Mouse (Mus musculus): ENCODE measurements around the gene Dennd4a. TPM values are rescaled to one million over a fixed set of nuclear protein-coding genes. Genes with fewer than 3 reads are reported as not detected.
"Not testable (repeated sequence)": the region's sequence is repeated elsewhere in the genome, so short reads cannot be mapped to it uniquely, and the experiment has no call there.

The Dennd4a gene
- polyA plus RNA-seq, 1 experiment from 2014 or later, result 9.2 TPM

- H3K4me1 ChIP-seq (ENCODE audit: control insufficient read depth, insufficient read depth, low read depth, low read length); H3K27me3 ChIP-seq (replicated peaks; ENCODE audit: control insufficient read depth, insufficient read depth, low read length); ATAC-seq; H3K36me3 ChIP-seq (ENCODE audit: control insufficient read depth, insufficient read depth, low read length); H3K9ac ChIP-seq (ENCODE audit: low read depth, low read length); H3K4me3 ChIP-seq (ENCODE audit: low read length); H3K9me3 ChIP-seq (ENCODE audit: control insufficient read depth, low read length); H3K27ac ChIP-seq (ENCODE audit: low read depth, low read length); H3K4me2 ChIP-seq (ENCODE audit: low read length): not testable (repeated sequence)
- 94% methylated on average over 4 of the region's 4 CpGs for WGBS
These were observed 8.5 kb downstream of the Dennd4a start for GRCm38 (mm10) chr9:64819686-64820085.

DNA sequence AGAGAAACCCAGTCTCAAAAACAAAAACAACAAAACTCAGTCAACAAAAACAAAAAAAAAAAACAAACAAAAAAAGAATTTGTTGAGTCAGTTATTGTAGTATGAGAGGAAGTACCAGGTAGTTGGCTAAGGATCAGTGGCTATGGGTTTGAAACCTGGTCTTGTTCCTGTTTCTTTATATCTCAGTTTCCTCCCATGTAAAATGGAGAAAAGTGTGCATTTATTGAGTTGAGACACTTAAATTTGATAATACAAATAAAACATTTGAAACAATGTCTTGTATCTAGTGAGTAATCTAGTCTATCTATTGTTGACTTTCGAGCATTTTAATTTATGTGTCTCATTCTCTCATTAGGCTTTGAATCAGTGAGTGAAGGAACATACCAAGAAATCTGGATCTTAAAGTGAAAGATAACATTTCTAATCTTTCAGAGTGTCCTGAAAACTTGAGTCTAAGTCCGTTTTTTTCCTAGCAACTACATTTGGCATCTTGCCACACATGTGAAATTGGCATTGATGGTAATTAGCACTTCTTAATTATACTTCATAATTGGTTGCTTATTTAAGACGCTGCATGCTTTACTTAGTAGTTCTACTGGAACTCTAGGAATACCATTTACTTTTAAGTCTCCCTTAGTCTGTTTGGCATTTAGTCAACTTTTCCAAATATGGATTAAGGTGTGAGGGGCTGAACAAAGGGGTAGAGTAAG is 9.1 kb downstream of the Dennd4a start:
- Histone ChIP-seq H3K36me3 (ENCODE audit: control insufficient read depth, insufficient read depth, low read length) (no peaks in the 10 kb centered on the region), H3K4me1 (ENCODE audit: control insufficient read depth, insufficient read depth, low read depth, low read length) (no peaks in the 10 kb centered on the region), H3K9ac (ENCODE audit: low read depth, low read length) (no peak overlapping the region), H3K27ac (ENCODE audit: low read depth, low read length) (no peak overlapping the region), H3K4me2 (ENCODE audit: low read length) (no peak overlapping the region), H3K27me3 (replicated peaks; ENCODE audit: control insufficient read depth, insufficient read depth, low read length) (no peaks in the 10 kb centered on the region), H3K4me3 (ENCODE audit: low read length) (no peak overlapping the region), H3K9me3 (ENCODE audit: control insufficient read depth, low read length) (no peaks in the 10 kb centered on the region)
- WGBS, result 63% methylated on average over 3 of the region's 3 CpGs
- no peak for ATAC-seq

- Histone ChIP-seq H3K4me3 (ENCODE audit: low read length) (no peak overlapping the region), H3K9ac (ENCODE audit: low read depth, low read length) (no peak overlapping the region)
These were observed 11.1 kb downstream of the Dennd4a start for GRCm38 (mm10) chr9:64822235-64822634.

DNA sequence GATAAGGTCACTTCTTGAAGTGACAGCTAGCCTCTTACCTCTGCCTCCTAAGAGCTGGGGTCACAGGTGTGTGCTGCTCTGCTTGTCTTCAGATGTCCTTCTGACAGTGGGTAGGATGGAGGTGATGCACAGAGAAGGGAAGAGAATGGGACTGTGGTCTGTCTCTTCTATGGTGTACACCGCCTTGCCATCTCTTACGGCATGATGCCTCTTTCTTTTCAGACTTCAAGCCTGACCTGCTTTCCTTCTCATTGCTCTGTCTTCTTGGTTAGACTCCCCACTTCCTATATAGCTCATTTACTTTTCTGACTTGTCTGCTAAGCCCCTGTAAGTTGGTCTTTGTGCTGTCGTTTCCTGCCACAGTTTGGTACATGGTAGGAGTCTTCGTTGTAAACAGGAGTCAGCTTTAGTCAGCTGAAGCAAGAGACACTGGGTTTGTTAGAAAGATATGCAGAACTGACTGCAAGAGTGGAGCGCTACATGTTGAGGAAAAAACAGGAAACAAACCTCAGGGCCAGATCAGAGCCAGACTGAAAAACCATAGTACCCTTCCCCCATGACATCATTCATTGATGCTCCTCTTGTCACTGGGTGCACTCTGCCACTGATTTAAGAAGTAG is 13.4 kb downstream of the Dennd4a start:
- Histone ChIP-seq H3K27me3 (replicated peaks; ENCODE audit: control insufficient read depth, insufficient read depth, low read length) (no peaks in the 10 kb centered on the region), H3K36me3 (ENCODE audit: control insufficient read depth, insufficient read depth, low read length) (no peaks in the 10 kb centered on the region), H3K4me2 (ENCODE audit: low read length) (no peak overlapping the region), H3K4me3 (ENCODE audit: low read length) (no peak overlapping the region), H3K27ac (ENCODE audit: low read depth, low read length) (no peak overlapping the region), H3K9ac (ENCODE audit: low read depth, low read length) (no peak overlapping the region), H3K4me1 (ENCODE audit: control insufficient read depth, insufficient read depth, low read depth, low read length) (no peaks in the 10 kb centered on the region), H3K9me3 (ENCODE audit: control insufficient read depth, low read length) (no peaks in the 10 kb centered on the region)
- ATAC-seq, result no peak
- WGBS, result 86% methylated on average over 5 of the region's 5 CpGs

More at GRCm38 (mm10) chr9:64822235-64822634, 11.1 kb downstream of the Dennd4a start:
- no peak for ATAC-seq
- Histone ChIP-seq H3K9me3 (ENCODE audit: control insufficient read depth, low read length) (no peaks in the 10 kb centered on the region), H3K4me1 (ENCODE audit: control insufficient read depth, insufficient read depth, low read depth, low read length) (no peaks in the 10 kb centered on the region), H3K27ac (ENCODE audit: low read depth, low read length) (no peak overlapping the region), H3K36me3 (ENCODE audit: control insufficient read depth, insufficient read depth, low read length) (no peaks in the 10 kb centered on the region), H3K27me3 (replicated peaks; ENCODE audit: control insufficient read depth, insufficient read depth, low read length) (no peaks in the 10 kb centered on the region), H3K4me2 (ENCODE audit: low read length) (no peak overlapping the region)
- 68% methylated on average over 7 of the region's 7 CpGs for WGBS

GRCm38 (mm10) chr9:64830092-64830618 is 19.0 kb downstream of the Dennd4a start:
- Histone ChIP-seq H3K9ac (ENCODE audit: low read depth, low read length) (no peak overlapping the region), H3K4me3 (ENCODE audit: low read length) (no peak overlapping the region), H3K9me3 (ENCODE audit: control insufficient read depth, low read length) (no peaks in the 10 kb centered on the region), H3K27ac (ENCODE audit: low read depth, low read length) (no peak overlapping the region), H3K27me3 (replicated peaks; ENCODE audit: control insufficient read depth, insufficient read depth, low read length) (no peaks in the 10 kb centered on the region), H3K4me1 (ENCODE audit: control insufficient read depth, insufficient read depth, low read depth, low read length) (no peaks in the 10 kb centered on the region), H3K4me2 (ENCODE audit: low read length) (no peak overlapping the region), H3K36me3 (ENCODE audit: control insufficient read depth, insufficient read depth, low read length) (no peaks in the 10 kb centered on the region)
- ATAC-seq, result no peak
- 77% methylated on average over 6 of the region's 6 CpGs for WGBS

- ATAC-seq, result no peak
- Histone ChIP-seq H3K36me3 (ENCODE audit: control insufficient read depth, insufficient read depth, low read length) (no peaks in the 10 kb centered on the region), H3K27me3 (replicated peaks; ENCODE audit: control insufficient read depth, insufficient read depth, low read length) (no peaks in the 10 kb centered on the region), H3K27ac (ENCODE audit: low read depth, low read length) (no peak overlapping the region), H3K4me3 (ENCODE audit: low read length) (no peak overlapping the region), H3K4me2 (ENCODE audit: low read length) (no peak overlapping the region), H3K4me1 (ENCODE audit: control insufficient read depth, insufficient read depth, low read depth, low read length) (no peaks in the 10 kb centered on the region), H3K9ac (ENCODE audit: low read depth, low read length) (no peak overlapping the region), H3K9me3 (ENCODE audit: control insufficient read depth, low read length) (no peaks in the 10 kb centered on the region)
- 91% methylated on average over 7 of the region's 7 CpGs for WGBS
These were observed 19.5 kb downstream of the Dennd4a start for GRCm38 (mm10) chr9:64830641-64831040.

- 100% methylated on average over 2 of the region's 2 CpGs for WGBS
These were observed 20.6 kb downstream of the Dennd4a start for GRCm38 (mm10) chr9:64831760-64832159.

GRCm38 (mm10) chr9:64834418-64834817 is 23.3 kb downstream of the Dennd4a start:
- H3K4me2 ChIP-seq (ENCODE audit: low read length), result no peak overlapping the region
- no peaks in the 10 kb centered on the region for H3K36me3 ChIP-seq (ENCODE audit: control insufficient read depth, insufficient read depth, low read length)
- H3K9ac ChIP-seq (ENCODE audit: low read depth, low read length), result no peak overlapping the region
- 90% methylated on average over 3 of the region's 3 CpGs for WGBS
- H3K27me3 ChIP-seq (replicated peaks; ENCODE audit: control insufficient read depth, insufficient read depth, low read length), result no peaks in the 10 kb centered on the region
- H3K4me1 ChIP-seq (ENCODE audit: control insufficient read depth, insufficient read depth, low read depth, low read length), result no peaks in the 10 kb centered on the region
- ATAC-seq, result no peak
- no peak overlapping the region for H3K4me3 ChIP-seq (ENCODE audit: low read length)
- no peaks in the 10 kb centered on the region for H3K9me3 ChIP-seq (ENCODE audit: control insufficient read depth, low read length)
- no peak overlapping the region for H3K27ac ChIP-seq (ENCODE audit: low read depth, low read length)

More at GRCm38 (mm10) chr9:64831760-64832159, 20.6 kb downstream of the Dennd4a start:
- no peak overlapping the region for H3K4me2 ChIP-seq (ENCODE audit: low read length)
- no peaks in the 10 kb centered on the region for H3K9me3 ChIP-seq (ENCODE audit: control insufficient read depth, low read length)
- no peak for ATAC-seq
- H3K4me1 ChIP-seq (ENCODE audit: control insufficient read depth, insufficient read depth, low read depth, low read length), result no peaks in the 10 kb centered on the region
- H3K36me3 ChIP-seq (ENCODE audit: control insufficient read depth, insufficient read depth, low read length), result no peaks in the 10 kb centered on the region
- no peak overlapping the region for H3K9ac ChIP-seq (ENCODE audit: low read depth, low read length)
- no peak overlapping the region for H3K4me3 ChIP-seq (ENCODE audit: low read length)
- no peaks in the 10 kb centered on the region for H3K27me3 ChIP-seq (replicated peaks; ENCODE audit: control insufficient read depth, insufficient read depth, low read length)
- no peak overlapping the region for H3K27ac ChIP-seq (ENCODE audit: low read depth, low read length)

- Histone ChIP-seq H3K9ac (ENCODE audit: low read depth, low read length) (no peak overlapping the region), H3K4me2 (ENCODE audit: low read length) (no peak overlapping the region), H3K27ac (ENCODE audit: low read depth, low read length) (no peak overlapping the region), H3K27me3 (replicated peaks; ENCODE audit: control insufficient read depth, insufficient read depth, low read length) (no peaks in the 10 kb centered on the region), H3K4me3 (ENCODE audit: low read length) (no peak overlapping the region), H3K9me3 (ENCODE audit: control insufficient read depth, low read length) (no peaks in the 10 kb centered on the region), H3K36me3 (ENCODE audit: control insufficient read depth, insufficient read depth, low read length) (peaks cover 5% of the 10 kb centered on the region; the same call in 1 of the 2 replicates), H3K4me1 (ENCODE audit: control insufficient read depth, insufficient read depth, low read depth, low read length) (no peaks in the 10 kb centered on the region)
- WGBS, result 87% methylated on average over 4 of the region's 4 CpGs
- no peak for ATAC-seq
These were observed 34.2 kb downstream of the Dennd4a start for GRCm38 (mm10) chr9:64845355-64845754.

Measured in hindbrain, embryonic 16.5 days (tissue).